Mouse (Mus musculus) limb, embryonic 12.5 days (tissue): ENCODE data around the gene Rpl35a. TPM values are rescaled to one million over a fixed set of nuclear protein-coding genes. Genes with fewer than 3 reads are reported as not detected.

Source experiments
- ATAC-seq: fragments of 200-750 bp; cut with Nextera tagmentation; 2 replicates; pipeline ENCODE4 v1.8.0; 2017; ENCODE audit warnings: low read depth, moderate TSS enrichment; ENCODE audit not compliant: insufficient number of reproducible peaks, insufficient read depth, low FRiP score, low TSS enrichment
- H3K27ac ChIP-seq: fragments of 300-500 bp; sonication (generic); 2 replicates; pipeline ENCODE4 v1.5.1; 2016; ENCODE audit warnings: mild to moderate bottlenecking, moderate library complexity
- H3K27me3 ChIP-seq: fragments of 300-500 bp; sonication (generic); 2 replicates; pipeline ENCODE4 v1.6.1; 2016; ENCODE audit warnings: mild to moderate bottlenecking, moderate library complexity
- H3K36me3 ChIP-seq: fragments of 300-500 bp; sonication (generic); 2 replicates; pipeline ENCODE4 v1.6.1; 2016; ENCODE audit warnings: mild to moderate bottlenecking, moderate library complexity
- H3K4me1 ChIP-seq: fragments of 300-500 bp; sonication (generic); replicated peaks from 2 replicates; pipeline ENCODE4 v1.6.1; 2016
- H3K4me2 ChIP-seq: fragments of 300-500 bp; sonication (generic); 2 replicates; pipeline ENCODE4 v1.6.1; 2016; ENCODE audit warnings: mild to moderate bottlenecking, moderate library complexity
- H3K4me3 ChIP-seq: fragments of 300-500 bp; sonication (generic); replicated peaks from 2 replicates; pipeline ENCODE4 v1.5.1; 2016; ENCODE audit warnings: mild to moderate bottlenecking
- H3K9ac ChIP-seq: fragments of 300-500 bp; sonication (generic); replicated peaks from 2 replicates; pipeline ENCODE4 v1.6.1; 2016; ENCODE audit warnings: mild to moderate bottlenecking, moderate library complexity
- H3K9me3 ChIP-seq: fragments of 300-500 bp; sonication (generic); 2 replicates; pipeline ENCODE4 v1.6.1; 2016; ENCODE audit warnings: mild to moderate bottlenecking, moderate library complexity
- WGBS: fragments of 180-500 bp; shearing (Covaris S2); methylation state at CpG from one replicate; pipeline ENCODE4 v1.1.7; 2016; 5-methylcytosine and 5-hydroxymethylcytosine counted together
- polyA plus RNA-seq: library from polyadenylated mRNA; unstranded; fragments of >200 nt; fragmentation: Nextera tagmentation; extraction: Ambion mirVana; gene quantifications from 2 replicates; pipeline ENCODE4 v1.2.1, GENCODE M21; 2016

Rpl35a gene
- polyA plus RNA-seq = 970 and 1,024 TPM in 2 replicates

GRCm38 (mm10) chr16:33056095-33056785 is at the start of gene Rpl35a, which contains the start of gene Iqcg:
Rpl35a (plus strand) TSS chr16:33056453.
Iqcg (minus strand) TSS chr16:33056218.
- ATAC-seq = peak; percentile 88
- peak within 1 kb of the TSS; percentile 97 for H3K9ac ChIP-seq
- peaks cover 14% of the 10 kb centered on the region for H3K4me1 ChIP-seq
- H3K4me2 ChIP-seq = peak within 1 kb of the TSS; percentile 73
- H3K27ac ChIP-seq = peak within 1 kb of the TSS; percentile 94
- H3K9me3 ChIP-seq = no peaks in the 10 kb centered on the region
- H3K27me3 ChIP-seq = no peaks in the 10 kb centered on the region
- peak within 1 kb of the TSS; percentile 92 for H3K4me3 ChIP-seq
- WGBS = under 1% methylated on average over 47 of the region's 47 CpGs
- H3K36me3 ChIP-seq = peaks cover 33% of the 10 kb centered on the region

- Histone ChIP-seq H3K36me3 (peaks cover 76% of the 10 kb centered on the region), H3K9ac (no peak overlapping the region), H3K4me2 (no peak overlapping the region), H3K9me3 (no peaks in the 10 kb centered on the region), H3K4me1 (no peaks in the 10 kb centered on the region), H3K4me3 (no peak overlapping the region), H3K27ac (no peak overlapping the region), H3K27me3 (no peaks in the 10 kb centered on the region)
- ATAC-seq = no peak
- WGBS = 88% methylated on average over 7 of the region's 7 CpGs
These were observed 49.4 kb upstream of the Rpl35a start for GRCm38 (mm10) chr16:33006888-33007287.

GRCm38 (mm10) chr16:33007436-33007835 is 48.8 kb upstream of the Rpl35a start:
- 87% methylated on average over 7 of the region's 7 CpGs for WGBS
- H3K9ac ChIP-seq = no peak overlapping the region
- peaks cover 82% of the 10 kb centered on the region for H3K36me3 ChIP-seq

GRCm38 (mm10) chr16:33010166-33010565 is 46.1 kb upstream of the Rpl35a start:
- no peaks in the 10 kb centered on the region for H3K4me1 ChIP-seq
- peaks cover 89% of the 10 kb centered on the region for H3K36me3 ChIP-seq
- no peak overlapping the region for H3K9ac ChIP-seq
- H3K4me3 ChIP-seq = no peak overlapping the region
- H3K27ac ChIP-seq = no peak overlapping the region
- WGBS = 87% methylated on average over 6 of the region's 6 CpGs
- no peak for ATAC-seq
- no peaks in the 10 kb centered on the region for H3K9me3 ChIP-seq
- no peak overlapping the region for H3K4me2 ChIP-seq
- no peaks in the 10 kb centered on the region for H3K27me3 ChIP-seq

More at GRCm38 (mm10) chr16:33007436-33007835, 48.8 kb upstream of the Rpl35a start:
- Histone ChIP-seq H3K27me3 (no peaks in the 10 kb centered on the region), H3K4me3 (no peak overlapping the region), H3K4me2 (no peak overlapping the region), H3K27ac (no peak overlapping the region), H3K9me3 (no peaks in the 10 kb centered on the region), H3K4me1 (no peaks in the 10 kb centered on the region)
- ATAC-seq = no peak

- peaks cover 75% of the 10 kb centered on the region for H3K36me3 ChIP-seq
- H3K9ac ChIP-seq = no peak overlapping the region
- H3K4me3 ChIP-seq = no peak overlapping the region
- no peak overlapping the region for H3K27ac ChIP-seq
- H3K9me3 ChIP-seq = no peaks in the 10 kb centered on the region
- H3K27me3 ChIP-seq = no peaks in the 10 kb centered on the region
- 93% methylated on average over 5 of the region's 5 CpGs for WGBS
- no peak for ATAC-seq
- no peaks in the 10 kb centered on the region for H3K4me1 ChIP-seq
- no peak overlapping the region for H3K4me2 ChIP-seq
These were observed 42.5 kb upstream of the Rpl35a start for GRCm38 (mm10) chr16:33013801-33014200.

GRCm38 (mm10) chr16:33014921-33015320 is 41.3 kb upstream of the Rpl35a start:
- no peaks in the 10 kb centered on the region for H3K27me3 ChIP-seq
- H3K4me2 ChIP-seq = no peak overlapping the region
- H3K4me3 ChIP-seq = no peak overlapping the region
- H3K4me1 ChIP-seq = no peaks in the 10 kb centered on the region
- H3K27ac ChIP-seq = no peak overlapping the region
- WGBS = 91% methylated on average over 1 of the region's 1 CpGs
- no peak for ATAC-seq
- no peaks in the 10 kb centered on the region for H3K9me3 ChIP-seq
- peaks cover 64% of the 10 kb centered on the region for H3K36me3 ChIP-seq
- H3K9ac ChIP-seq = no peak overlapping the region

- WGBS = 93% methylated on average over 3 of the region's 3 CpGs
- Histone ChIP-seq H3K9me3 (no peaks in the 10 kb centered on the region), H3K27ac (no peak overlapping the region), H3K27me3 (no peaks in the 10 kb centered on the region), H3K4me3 (no peak overlapping the region), H3K4me2 (no peak overlapping the region), H3K9ac (no peak overlapping the region), H3K36me3 (peaks cover 59% of the 10 kb centered on the region), H3K4me1 (no peaks in the 10 kb centered on the region)
- ATAC-seq = no peak
These were observed 40.8 kb upstream of the Rpl35a start for GRCm38 (mm10) chr16:33015396-33015907.

GRCm38 (mm10) chr16:33015986-33016385 is 40.3 kb upstream of the Rpl35a start:
- Histone ChIP-seq H3K4me2 (no peak overlapping the region), H3K9ac (no peak overlapping the region), H3K36me3 (peaks cover 54% of the 10 kb centered on the region), H3K4me1 (no peaks in the 10 kb centered on the region), H3K9me3 (no peaks in the 10 kb centered on the region), H3K27me3 (no peaks in the 10 kb centered on the region), H3K4me3 (no peak overlapping the region), H3K27ac (no peak overlapping the region)
- WGBS = 85% methylated on average over 2 of the region's 2 CpGs
- ATAC-seq = no peak

- 91% methylated on average over 5 of the region's 5 CpGs for WGBS
- H3K27ac ChIP-seq = no peak overlapping the region
- no peak for ATAC-seq
- H3K9ac ChIP-seq = no peak overlapping the region
- peaks cover 41% of the 10 kb centered on the region for H3K36me3 ChIP-seq
- H3K4me2 ChIP-seq = no peak overlapping the region
- H3K4me1 ChIP-seq = no peaks in the 10 kb centered on the region
- H3K27me3 ChIP-seq = no peaks in the 10 kb centered on the region
- H3K9me3 ChIP-seq = no peaks in the 10 kb centered on the region
- no peak overlapping the region for H3K4me3 ChIP-seq
These were observed 38.4 kb upstream of the Rpl35a start for GRCm38 (mm10) chr16:33017677-33018349.

- no peak overlapping the region for H3K9ac ChIP-seq
- no peak overlapping the region for H3K4me3 ChIP-seq
- no peaks in the 10 kb centered on the region for H3K4me1 ChIP-seq
- no peak overlapping the region for H3K27ac ChIP-seq
- 76% methylated on average over 21 of the region's 21 CpGs for WGBS
- no peak for ATAC-seq
- H3K4me2 ChIP-seq = no peak overlapping the region
- no peaks in the 10 kb centered on the region for H3K9me3 ChIP-seq
- H3K27me3 ChIP-seq = no peaks in the 10 kb centered on the region
- peaks cover 27% of the 10 kb centered on the region; the same call in 1 of the 2 replicates for H3K36me3 ChIP-seq
These were observed 37.0 kb upstream of the Rpl35a start for GRCm38 (mm10) chr16:33019117-33019770.

GRCm38 (mm10) chr16:33021381-33021780 is 34.9 kb upstream of the Rpl35a start:
- Histone ChIP-seq H3K27ac (no peak overlapping the region), H3K27me3 (no peaks in the 10 kb centered on the region), H3K9me3 (no peaks in the 10 kb centered on the region), H3K4me1 (no peaks in the 10 kb centered on the region), H3K9ac (no peak overlapping the region), H3K4me2 (no peak overlapping the region), H3K4me3 (no peak overlapping the region), H3K36me3 (peaks cover 9% of the 10 kb centered on the region; the same call in 1 of the 2 replicates)
- 70% methylated on average over 3 of the region's 3 CpGs for WGBS
- no peak for ATAC-seq
